Mouse (Mus musculus): ENCODE results near the gene Slc7a4. TPM values are rescaled to one million over a fixed set of nuclear protein-coding genes. Genes with fewer than 3 reads are reported as not detected.

Gene Slc7a4
- under 1 TPM; 0.64 to 0.82 TPM for total RNA-seq (2023)

GRCm38 (mm10) chr16:17583064-17583463 is at the start of gene Slc7a4:
Slc7a4 (minus strand) TSS chr16:17583214.

GRCm38 (mm10) chr16:17619198-17620105 is 36.4 kb upstream of the Slc7a4 start, which contains the start of gene Smpd4:
Smpd4 (plus strand) TSS chr16:17619354.

GRCm38 (mm10) chr16:17561751-17562208 is 21.2 kb downstream of the Slc7a4 start, which contains the start of gene P2rx6:
P2rx6 (plus strand) TSS chr16:17561885.

GRCm38 (mm10) chr16:17561128-17561750 is 21.8 kb downstream of the Slc7a4 start, which contains the start of gene Lrrc74b:
Lrrc74b (minus strand) TSS chr16:17561247.

GRCm38 (mm10) chr16:17530640-17531288 is 52.2 kb downstream of the Slc7a4 start, which contains the start of gene Thap7:
Thap7 (minus strand) TSS chr16:17531136.

Other genes starting within 250 kb of the Slc7a4 start
- gene Snap29, start 177.2 kb downstream of the Slc7a4 start, total RNA-seq (2023) = 10 to 100 TPM; 15.3 to 18.3 TPM
- 10 to 100 TPM; 38.3 to 43.5 TPM for gene Pi4ka, start 176.9 kb downstream of the Slc7a4 start, total RNA-seq (2023)
- 10 to 100 TPM; 34.0 to 40.3 TPM for gene Crkl, start 131.2 kb downstream of the Slc7a4 start, total RNA-seq (2023)
- not detected for gene Aifm3, start 93.6 kb downstream of the Slc7a4 start, total RNA-seq (2023)
- 10 to 100 TPM; 31.5 to 37.7 TPM for gene Lztr1, start 74.5 kb downstream of the Slc7a4 start, total RNA-seq (2023)
- gene Thap7, start 52.1 kb downstream of the Slc7a4 start, total RNA-seq (2023) = 10 to 100 TPM; 14.0 to 25.7 TPM
- not detected for gene Lrrc74b, start 22.0 kb downstream of the Slc7a4 start, total RNA-seq (2023)
- gene P2rx6, start 21.3 kb downstream of the Slc7a4 start, total RNA-seq (2023) = not detected
- 10 to 100 TPM; 26.3 to 30.6 TPM for gene Smpd4, start 36.1 kb upstream of the Slc7a4 start, total RNA-seq (2023)
- gene Ccdc74a, start 63.3 kb upstream of the Slc7a4 start, total RNA-seq (2023) = 1 to 10 TPM in 1 of 2 experiments, not detected in 1; 1.1 TPM
- gene Med15, start 149.7 kb upstream of the Slc7a4 start, total RNA-seq (2023) = 10 to 100 TPM; 84.2 TPM
- 10 to 100 TPM in 1 of 2 experiments, 1 to 10 TPM in 1; 9.5 to 13.6 TPM for gene Klhl22, start 176.4 kb upstream of the Slc7a4 start, total RNA-seq (2023)
- gene Scarf2, start 214.1 kb upstream of the Slc7a4 start, total RNA-seq (2023) = not detected
- not detected for gene B830017H08Rik, start 249.9 kb upstream of the Slc7a4 start, total RNA-seq (2023)